Mouse (Mus musculus): ENCODE results near the gene Arhgef18. TPM values are rescaled to one million over a fixed set of nuclear protein-coding genes. Genes with fewer than 3 reads are reported as not detected.

Arhgef18 gene
- polyA plus RNA-seq, 1 experiment from 2014 or later = 9.7 TPM

DNA sequence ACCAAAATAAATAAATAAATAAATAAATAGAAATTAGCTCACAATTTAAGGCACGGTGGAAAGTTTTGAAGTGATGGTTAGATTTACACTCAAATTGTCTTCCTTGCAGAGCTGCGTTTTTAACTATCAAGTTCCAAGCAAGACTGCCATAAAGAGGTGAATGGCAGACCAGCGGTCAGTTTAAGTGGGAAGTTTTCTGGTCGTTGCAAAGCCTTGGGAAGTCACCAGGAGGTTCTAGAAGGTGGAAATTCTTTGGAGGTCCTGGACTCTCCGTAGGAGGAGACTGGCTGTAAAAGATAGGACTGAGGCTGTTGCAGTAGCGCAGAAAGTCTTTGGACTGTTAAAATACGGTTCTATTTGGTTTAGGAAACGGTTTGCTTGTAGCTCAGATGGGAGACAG lies 106.9 kb downstream of the Arhgef18 start:
- Histone ChIP-seq H3K4me1 (peaks cover 32% of the 10 kb centered on the region), H3K4me3 (peak overlapping the region; percentile 83), H3K36me3 (replicated peaks) (peaks cover 50% of the 10 kb centered on the region), H3K27ac (peak overlapping the region; percentile 93), H3K27me3 (ENCODE audit: poor library complexity, severe bottlenecking) (no peaks in the 10 kb centered on the region), H3K9me3 (peaks cover 26% of the 10 kb centered on the region)
- DNase-seq (ENCODE audit: extremely low spot score, low spot score) = no peak
- WGBS = 10% methylated on average over 8 of the region's 8 CpGs

DNA sequence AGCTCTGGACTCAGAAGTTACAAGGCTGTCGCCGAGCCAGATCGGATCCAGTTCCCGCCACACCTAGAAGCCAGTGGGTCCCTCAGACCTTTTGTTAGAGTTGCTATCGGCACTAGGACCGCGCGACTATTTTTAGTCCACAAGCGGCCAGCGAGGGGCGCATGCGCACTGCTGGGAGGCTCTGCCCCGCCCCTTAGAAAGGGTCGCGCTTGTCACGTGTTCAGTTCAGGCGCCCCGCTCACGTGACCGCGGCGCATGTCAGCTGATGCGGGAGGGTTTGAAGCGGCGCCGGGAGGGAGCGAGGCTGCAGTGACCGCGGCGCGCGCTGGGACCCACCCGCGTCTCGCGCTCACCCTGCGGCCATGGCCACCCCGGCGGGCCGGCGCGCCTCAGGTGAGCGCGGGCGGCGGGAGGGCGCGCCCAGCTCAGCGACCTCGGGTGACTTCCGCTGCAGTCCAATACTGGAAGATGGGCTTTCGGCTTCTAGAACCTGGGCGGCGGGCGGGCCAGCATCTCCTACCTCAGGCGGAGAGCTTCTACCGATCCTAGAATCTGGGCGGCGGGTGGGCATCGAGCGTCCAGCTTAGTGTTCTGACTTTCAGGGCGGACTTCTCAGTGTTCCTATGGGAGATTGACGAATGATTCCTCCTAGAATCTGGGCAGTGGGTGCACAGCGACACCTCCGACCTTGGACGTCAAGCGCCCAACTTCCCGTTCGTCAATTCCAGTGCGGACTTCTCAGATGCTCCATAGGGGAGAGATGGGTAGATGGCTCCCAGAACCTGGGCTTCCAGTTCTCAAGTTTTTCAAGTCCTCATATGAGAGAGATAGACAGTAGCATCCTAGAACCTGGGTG lies 107.7 kb downstream of the Arhgef18 start, which contains the start of gene Mcoln1:
Gene Mcoln1 (plus strand): TSS at position 223 of the 856 bp plus-strand sequence.
- Histone ChIP-seq H3K4me3 (peak within 1 kb of the TSS; percentile 83), H3K27me3 (ENCODE audit: poor library complexity, severe bottlenecking) (no peaks in the 10 kb centered on the region), H3K4me1 (peaks cover 32% of the 10 kb centered on the region), H3K36me3 (replicated peaks) (peaks cover 44% of the 10 kb centered on the region), H3K27ac (peak within 1 kb of the TSS; percentile 93), H3K9me3 (peaks cover 18% of the 10 kb centered on the region)
- under 1% methylated on average over 70 of the region's 70 CpGs for WGBS
- peak; percentile 98 for DNase-seq (ENCODE audit: extremely low spot score, low spot score)

DNA sequence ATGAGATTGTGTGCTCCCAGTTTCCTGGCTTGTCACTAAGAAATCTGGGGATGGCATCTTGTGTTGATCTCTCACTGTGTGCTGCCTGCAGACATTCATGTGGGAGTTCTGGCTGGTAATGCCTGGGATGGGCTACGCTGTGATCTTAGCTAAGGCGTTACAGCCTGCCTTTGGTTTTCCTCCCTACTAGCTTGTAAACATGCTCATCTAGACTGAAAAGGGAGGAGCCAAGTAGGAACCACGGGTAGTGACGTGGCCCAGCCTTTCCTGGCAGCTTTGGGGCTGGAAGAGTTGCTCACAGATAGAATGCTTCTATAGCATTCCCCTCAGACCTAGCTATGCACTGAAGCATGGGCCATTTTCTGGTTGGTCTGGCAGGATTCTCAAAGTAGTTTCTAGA lies 109.4 kb downstream of the Arhgef18 start:
- 84% methylated on average over 4 of the region's 4 CpGs for WGBS
- no peaks in the 10 kb centered on the region for H3K27me3 ChIP-seq (ENCODE audit: poor library complexity, severe bottlenecking)
- H3K9me3 ChIP-seq = 0 out of 2 replicates have a peak, but pooled peaks cover 3% of the 10 kb centered on the region
- H3K4me3 ChIP-seq = no peak overlapping the region; the same call in 1 of the 2 replicates
- peaks cover 28% of the 10 kb centered on the region for H3K4me1 ChIP-seq
- H3K36me3 ChIP-seq (replicated peaks) = peaks cover 44% of the 10 kb centered on the region
- no peak for DNase-seq (ENCODE audit: extremely low spot score, low spot score)
- H3K27ac ChIP-seq = no peak overlapping the region

Other genes starting within 250 kb of the Arhgef18 start
- 23.2 and 26.4 TPM in 2 replicates for gene Insr, start 113.4 kb upstream of the Arhgef18 start, polyA plus RNA-seq (2016; fragmentation: Nextera tagmentation; extraction: Ambion mirVana)
- gene A430078G23Rik, start 39.6 kb upstream of the Arhgef18 start, polyA plus RNA-seq (2016; fragmentation: Nextera tagmentation; extraction: Ambion mirVana) = not detected in 2 replicates
- 4.5 and 5.8 TPM in 2 replicates for gene Pex11g, start 74.7 kb downstream of the Arhgef18 start, polyA plus RNA-seq (2016; fragmentation: Nextera tagmentation; extraction: Ambion mirVana)
- gene Tex45, start 77.9 kb downstream of the Arhgef18 start, polyA plus RNA-seq (2016; fragmentation: Nextera tagmentation; extraction: Ambion mirVana) = not detected in 2 replicates
- gene Zfp358, start 100.1 kb downstream of the Arhgef18 start, polyA plus RNA-seq (2016; fragmentation: Nextera tagmentation; extraction: Ambion mirVana) = 61.6 and 64.8 TPM in 2 replicates
- gene Mcoln1, start 107.5 kb downstream of the Arhgef18 start, polyA plus RNA-seq (2016; fragmentation: Nextera tagmentation; extraction: Ambion mirVana) = 56.9 and 59.3 TPM in 2 replicates
- gene Pnpla6, start 122.4 kb downstream of the Arhgef18 start, polyA plus RNA-seq (2016; fragmentation: Nextera tagmentation; extraction: Ambion mirVana) = 21.2 and 22.1 TPM in 2 replicates
- gene C330021F23Rik, start 175.0 kb downstream of the Arhgef18 start, polyA plus RNA-seq (2016; fragmentation: Nextera tagmentation; extraction: Ambion mirVana) = 8.4 and 13.1 TPM in 2 replicates
- 11.6 and 12.7 TPM in 2 replicates for gene Camsap3, start 194.3 kb downstream of the Arhgef18 start, polyA plus RNA-seq (2016; fragmentation: Nextera tagmentation; extraction: Ambion mirVana)
- 76.9 and 79.5 TPM in 2 replicates for gene Xab2, start 228.3 kb downstream of the Arhgef18 start, polyA plus RNA-seq (2016; fragmentation: Nextera tagmentation; extraction: Ambion mirVana)
- 83.0 and 92.6 TPM in 2 replicates for gene Pet100, start 228.5 kb downstream of the Arhgef18 start, polyA plus RNA-seq (2016; fragmentation: Nextera tagmentation; extraction: Ambion mirVana)
- gene Pcp2, start 232.5 kb downstream of the Arhgef18 start, polyA plus RNA-seq (2016; fragmentation: Nextera tagmentation; extraction: Ambion mirVana) = 0.32 and 0.85 TPM in 2 replicates
- 35.8 and 38.1 TPM in 2 replicates for gene Stxbp2, start 237.9 kb downstream of the Arhgef18 start, polyA plus RNA-seq (2016; fragmentation: Nextera tagmentation; extraction: Ambion mirVana)